Mouse (Mus musculus) lung, embryonic 14.5 days (tissue): Measurements from ENCODE around the gene Rftn1. TPM values are rescaled to one million over a fixed set of nuclear protein-coding genes. Genes with fewer than 3 reads are reported as not detected.
A peak's percentile ranks its signal among the peaks of the same experiment; 100 is the strongest.

Experiments
- ATAC-seq: fragments of 200-750 bp; cut with Nextera tagmentation; 2 replicates; pipeline ENCODE4 v1.8.0; 2017; ENCODE audit warnings: mild to moderate bottlenecking, moderate TSS enrichment, moderate library complexity; ENCODE audit not compliant: insufficient read depth
- DNase-seq: peaks from one replicate; pipeline ENCODE4 v3.0.0-alpha.2; 2015
- H3K27ac ChIP-seq: fragments of 300-500 bp; sonication (generic); 2 replicates; pipeline ENCODE4 v1.5.1; 2014; ENCODE audit warnings: low read depth, mild to moderate bottlenecking, moderate library complexity
- H3K27me3 ChIP-seq: fragments of 300-500 bp; sonication (generic); 2 replicates; pipeline ENCODE4 v1.6.1; 2014; ENCODE audit warnings: low read length, control low read depth; ENCODE audit not compliant: insufficient read depth
- H3K36me3 ChIP-seq: fragments of 300-500 bp; sonication (generic); 2 replicates; pipeline ENCODE4 v1.6.1; 2014; ENCODE audit warnings: control low read depth; ENCODE audit not compliant: insufficient read depth
- H3K4me1 ChIP-seq: fragments of 300-500 bp; sonication (generic); 2 replicates; pipeline ENCODE4 v1.6.1; 2014; ENCODE audit warnings: antibody characterized with exemption, control low read depth; ENCODE audit not compliant: insufficient read depth
- H3K4me2 ChIP-seq: fragments of 300-500 bp; sonication (generic); 2 replicates; pipeline ENCODE4 v1.6.1; 2014; ENCODE audit warnings: mild to moderate bottlenecking
- H3K4me3 ChIP-seq: fragments of 300-500 bp; sonication (generic); 2 replicates; pipeline ENCODE4 v1.5.1; 2014; ENCODE audit warnings: low read depth, low read length
- H3K9ac ChIP-seq: fragments of 300-500 bp; sonication (generic); 2 replicates; pipeline ENCODE4 v1.6.1; 2014
- H3K9me3 ChIP-seq: fragments of 300-500 bp; sonication (generic); 2 replicates; pipeline ENCODE4 v1.6.1; 2016; ENCODE audit warnings: low read depth, low read length, control low read depth
- CTCF ChIP-seq: IDR thresholded peaks from 2 replicates; pipeline ENCODE4 v1.5.1; 2016; ENCODE audit warnings: antibody characterized with exemption, low read depth
- WGBS: fragments of 180-500 bp; shearing (Covaris S2); extraction: QIAGEN DNeasy Blood & Tissue Kit; methylation state at CpG from one replicate; pipeline ENCODE4 v1.1.7; 2014; 5-methylcytosine and 5-hydroxymethylcytosine counted together
- polyA plus RNA-seq: library from polyadenylated mRNA; unstranded; fragments of >200 nt; fragmentation: Nextera tagmentation; extraction: Ambion mirVana; gene quantifications from 2 replicates; pipeline ENCODE4 v1.2.1, GENCODE M21; 2014

Rftn1 gene
- polyA plus RNA-seq, 1 experiment from 2014 or later, result 19.0 TPM

DNA sequence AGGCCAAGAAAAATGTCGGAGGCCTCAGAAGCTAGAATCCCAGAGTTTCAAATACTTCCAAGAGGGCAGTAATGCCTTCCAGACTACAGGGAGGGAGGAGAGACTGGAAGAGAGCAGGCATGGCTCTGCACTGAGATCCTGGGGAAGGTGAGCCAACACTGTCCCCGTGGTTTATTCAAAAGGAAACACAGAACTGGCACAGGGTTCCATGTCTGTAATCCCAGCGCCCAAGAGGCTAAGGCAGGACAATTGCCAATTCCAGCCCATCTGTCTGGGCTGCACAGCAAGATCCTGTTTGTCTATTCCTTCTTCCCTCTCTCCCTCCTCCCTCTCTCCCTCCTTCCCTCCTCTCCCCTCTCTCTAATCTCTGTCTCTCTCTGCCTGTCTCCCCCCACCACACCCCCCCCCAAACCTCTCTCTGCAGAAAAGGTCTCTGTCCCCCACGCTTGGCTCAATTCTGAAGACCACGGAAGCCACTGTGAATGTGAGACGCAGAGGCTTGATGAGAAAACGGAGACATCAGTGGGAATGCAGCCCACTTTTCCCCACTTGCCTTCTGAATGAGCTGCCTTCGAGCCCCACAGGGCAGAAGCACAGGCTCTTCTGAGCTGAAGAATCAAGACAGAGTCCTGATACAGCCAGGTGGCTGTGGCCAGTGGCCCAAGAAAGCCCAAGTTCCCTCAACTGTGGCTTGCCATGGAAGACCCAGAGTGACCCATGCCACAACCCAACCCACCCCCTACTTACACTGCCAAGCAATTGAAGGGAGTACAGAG, 8.8 kb upstream of the Rftn1 start:
- Histone ChIP-seq H3K27ac (no peak overlapping the region), H3K27me3 (no peaks in the 10 kb centered on the region), H3K9ac (no peak overlapping the region), H3K4me2 (no peak overlapping the region), H3K9me3 (no peaks in the 10 kb centered on the region), H3K36me3 (no peaks in the 10 kb centered on the region), H3K4me3 (no peak overlapping the region), H3K4me1 (no peaks in the 10 kb centered on the region)
- ATAC-seq (no peak), DNase-seq (no peak)
- TF ChIP-seq CTCF, result no peak
- 68% methylated on average over 8 of the region's 8 CpGs for WGBS

DNA sequence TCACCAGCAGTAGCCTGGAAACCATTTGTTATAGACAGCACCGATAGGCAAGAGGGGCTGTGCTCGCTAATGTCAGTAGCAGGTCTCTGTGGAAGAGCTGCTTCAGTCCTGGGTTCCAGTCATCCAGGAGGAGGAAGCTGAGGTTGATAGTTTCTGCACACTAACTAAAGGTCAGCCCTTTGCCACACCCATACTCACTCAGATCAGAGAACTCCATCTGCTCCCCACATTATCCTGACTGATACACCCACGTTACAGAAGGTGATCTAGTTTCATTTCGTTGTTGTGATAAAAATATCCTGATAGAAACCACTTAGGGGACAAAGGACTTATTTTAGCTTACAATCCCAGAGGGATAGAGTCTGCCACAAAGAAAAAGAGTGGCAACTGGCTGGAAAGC, 7.1 kb upstream of the Rftn1 start:
- Histone ChIP-seq H3K36me3 (no peaks in the 10 kb centered on the region), H3K4me2 (no peak overlapping the region), H3K27me3 (no peaks in the 10 kb centered on the region), H3K4me1 (no peaks in the 10 kb centered on the region), H3K9ac (no peak overlapping the region), H3K27ac (no peak overlapping the region), H3K4me3 (no peak overlapping the region), H3K9me3 (no peaks in the 10 kb centered on the region)
- WGBS, result 76% methylated on average over 4 of the region's 4 CpGs
- TF ChIP-seq CTCF, result no peak
- ATAC-seq, result no peak
- DNase-seq, result no peak

DNA sequence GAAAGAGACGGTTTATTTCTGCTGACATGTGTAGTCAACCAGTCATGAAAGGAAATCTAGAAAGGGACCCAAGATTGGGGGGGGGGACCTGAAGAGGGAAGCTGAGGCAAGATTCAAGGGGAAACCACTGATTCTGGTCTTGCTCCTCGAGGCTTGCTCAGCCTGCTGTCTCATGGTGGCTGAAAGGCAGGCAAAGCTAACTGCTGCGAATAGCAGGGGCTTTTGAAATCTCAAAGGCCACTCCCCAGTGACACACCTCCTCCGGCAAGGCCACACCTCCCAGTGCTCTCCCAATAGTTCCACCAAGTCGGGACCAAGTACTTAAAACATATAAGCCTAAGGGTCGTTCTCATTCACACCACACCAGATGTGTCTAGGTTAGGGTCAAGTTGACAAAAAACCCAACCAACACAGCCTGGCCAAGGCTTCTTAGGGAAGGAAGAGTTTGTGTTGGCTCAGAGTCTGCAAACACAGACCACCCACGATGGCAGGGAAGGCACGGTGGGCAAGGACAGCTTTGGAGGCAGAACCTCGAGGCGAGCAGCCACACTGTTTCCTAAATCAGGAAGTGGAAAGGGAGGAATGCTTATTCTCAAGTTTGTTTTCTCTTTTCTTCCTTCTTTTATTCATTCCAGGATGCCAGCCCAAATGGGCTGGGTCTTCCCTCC, 5.7 kb upstream of the Rftn1 start:
- Histone ChIP-seq H3K9ac (no peak overlapping the region), H3K4me1 (no peaks in the 10 kb centered on the region), H3K27me3 (peaks cover 4% of the 10 kb centered on the region; the same call in 1 of the 2 replicates), H3K36me3 (no peaks in the 10 kb centered on the region), H3K9me3 (no peaks in the 10 kb centered on the region), H3K4me2 (no peak overlapping the region), H3K27ac (no peak overlapping the region), H3K4me3 (no peak overlapping the region)
- 15% methylated on average over 10 of the region's 10 CpGs for WGBS
- ATAC-seq (peak; percentile 62), DNase-seq (peak; percentile 63)
- no peak for TF ChIP-seq CTCF

DNA sequence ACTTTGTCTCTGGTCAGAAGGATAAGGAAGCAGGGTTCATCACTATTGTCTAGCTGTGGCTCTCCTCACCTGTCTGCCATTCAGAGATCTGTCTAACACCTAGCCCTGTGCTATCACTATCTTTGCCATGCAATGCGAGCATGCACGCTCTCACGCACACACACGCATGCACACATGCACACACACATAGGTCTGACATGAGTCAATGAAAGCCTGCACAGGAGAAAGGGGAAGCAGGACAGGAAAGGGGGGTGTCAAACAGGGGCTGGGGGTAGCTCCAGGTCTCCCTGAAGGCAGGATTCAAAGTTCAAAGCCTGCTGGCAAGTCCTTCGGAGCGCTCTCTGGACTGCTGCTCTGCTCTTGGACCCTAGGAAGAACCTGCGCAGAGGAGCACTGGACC, 4.9 kb upstream of the Rftn1 start:
- no peaks in the 10 kb centered on the region for H3K4me1 ChIP-seq
- DNase-seq, result no peak
- H3K27me3 ChIP-seq, result peaks cover 11% of the 10 kb centered on the region
- H3K9me3 ChIP-seq, result no peaks in the 10 kb centered on the region
- H3K4me3 ChIP-seq, result no peak overlapping the region
- no peak for TF ChIP-seq CTCF
- H3K9ac ChIP-seq, result no peak overlapping the region
- ATAC-seq, result no peak
- no peak overlapping the region for H3K4me2 ChIP-seq
- H3K27ac ChIP-seq, result no peak overlapping the region
- WGBS, result 94% methylated on average over 7 of the region's 7 CpGs
- no peaks in the 10 kb centered on the region for H3K36me3 ChIP-seq

DNA sequence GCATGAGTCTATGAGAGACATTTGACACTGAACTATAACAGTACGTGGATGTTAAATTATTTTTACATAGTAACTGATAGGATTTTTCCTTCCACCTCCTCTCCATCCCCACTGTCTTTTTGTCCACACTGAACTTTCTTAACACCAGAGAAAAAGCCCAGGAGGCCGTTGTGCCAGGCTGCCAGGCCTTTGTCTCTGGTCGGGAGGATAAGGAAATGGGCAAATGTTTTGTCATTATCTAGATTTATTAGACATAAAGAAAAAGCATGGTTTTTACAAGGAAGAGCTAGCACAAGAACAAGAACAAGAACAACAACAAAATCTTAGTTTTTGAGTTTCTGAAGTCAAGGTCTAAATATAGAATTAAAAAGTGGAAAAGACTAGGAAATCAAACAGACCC, 4.1 kb upstream of the Rftn1 start:
- Histone ChIP-seq H3K4me3 (no peak overlapping the region), H3K9ac (no peak overlapping the region), H3K27ac (no peak overlapping the region), H3K36me3 (no peaks in the 10 kb centered on the region), H3K9me3 (no peaks in the 10 kb centered on the region), H3K27me3 (peaks cover 14% of the 10 kb centered on the region), H3K4me1 (peaks cover 2% of the 10 kb centered on the region; the same call in 1 of the 2 replicates), H3K4me2 (no peak overlapping the region)
- 56% methylated on average over 3 of the region's 3 CpGs for WGBS
- no peak for DNase-seq
- ATAC-seq, result no peak
- no peak for TF ChIP-seq CTCF

DNA sequence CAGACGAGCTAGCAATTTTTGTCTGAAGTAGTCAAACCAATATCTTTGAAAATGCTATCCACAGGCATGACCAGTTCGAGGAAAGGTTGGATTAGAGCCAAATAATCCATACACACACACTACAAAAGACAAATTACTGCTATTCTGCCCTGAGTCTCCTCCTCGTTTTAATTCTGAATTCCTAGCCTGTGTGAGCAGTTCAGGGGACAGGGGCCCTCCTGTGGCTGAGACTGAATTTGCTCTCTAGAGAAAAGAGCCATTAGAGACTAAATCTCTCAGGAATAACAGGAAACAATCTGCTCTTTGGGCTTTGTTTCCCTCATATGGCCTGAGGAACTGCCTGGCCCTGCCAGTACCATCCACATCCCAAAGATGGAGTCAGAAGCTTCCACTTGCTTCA, 3.2 kb upstream of the Rftn1 start:
- TF ChIP-seq CTCF, result peak; percentile 61
- ATAC-seq (no peak), DNase-seq (peak; percentile 75)
- peaks cover 14% of the 10 kb centered on the region for H3K27me3 ChIP-seq
- no peak overlapping the region for H3K9ac ChIP-seq
- no peak overlapping the region for H3K4me2 ChIP-seq
- no peak overlapping the region for H3K27ac ChIP-seq
- no peaks in the 10 kb centered on the region for H3K9me3 ChIP-seq
- no peak overlapping the region for H3K4me3 ChIP-seq
- H3K4me1 ChIP-seq, result peaks cover 4% of the 10 kb centered on the region; the same call in 1 of the 2 replicates
- no peaks in the 10 kb centered on the region for H3K36me3 ChIP-seq
- WGBS, result 36% methylated on average over 3 of the region's 3 CpGs

DNA sequence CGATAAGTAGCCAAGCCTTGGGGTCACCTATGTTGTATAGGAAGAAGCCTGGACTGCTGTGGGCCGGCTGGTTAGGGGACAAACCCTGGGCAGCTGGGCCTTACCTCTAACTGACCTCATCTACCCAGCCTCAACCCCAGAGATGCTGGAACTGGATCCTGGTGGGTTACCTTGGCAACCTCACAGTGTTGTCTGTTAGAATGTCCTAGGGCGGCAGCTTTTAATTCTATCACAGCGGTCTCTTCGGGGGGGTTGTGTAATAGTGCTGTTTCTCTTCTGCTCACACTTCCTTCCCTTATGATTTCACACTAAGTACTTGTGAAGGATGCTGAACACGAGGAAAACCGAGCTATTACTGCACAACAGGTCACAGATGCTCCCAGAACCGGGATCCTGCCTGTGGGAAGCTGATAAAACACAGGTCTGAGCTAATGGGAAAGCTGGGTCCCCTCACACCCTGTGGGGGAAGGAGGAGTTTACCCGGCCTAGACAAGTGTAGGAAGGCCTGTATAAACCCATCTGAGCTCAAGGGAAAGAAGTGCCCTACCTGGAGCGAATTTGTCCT, 2.0 kb upstream of the Rftn1 start:
- peaks cover 14% of the 10 kb centered on the region for H3K27me3 ChIP-seq
- no peak for TF ChIP-seq CTCF
- H3K9ac ChIP-seq, result no peak overlapping the region
- no peaks in the 10 kb centered on the region for H3K9me3 ChIP-seq
- H3K4me2 ChIP-seq, result no peak overlapping the region
- peaks cover 4% of the 10 kb centered on the region; the same call in 1 of the 2 replicates for H3K4me1 ChIP-seq
- no peaks in the 10 kb centered on the region for H3K36me3 ChIP-seq
- H3K4me3 ChIP-seq, result no peak overlapping the region
- ATAC-seq (no peak), DNase-seq (no peak)
- no peak overlapping the region for H3K27ac ChIP-seq
- 50% methylated on average over 10 of the region's 10 CpGs for WGBS
